Mouse (Mus musculus) testis, adult 2 months (tissue): ENCODE results near the gene Ldlrad2. TPM values are rescaled to one million over a fixed set of nuclear protein-coding genes. Genes with fewer than 3 reads are reported as not detected.
A peak's percentile ranks its signal among the peaks of the same experiment; 100 is the strongest.

Source experiments
- H3K27ac ChIP-seq: fragments of 200-500 bp; 2 replicates; pipeline ENCODE4 v1.5.1; 2012; ENCODE audit warnings: low read depth, low read length; ENCODE audit not compliant: control insufficient read depth, insufficient read depth
- H3K27me3 ChIP-seq: fragments of 200-500 bp; 2 replicates; pipeline ENCODE4 v1.6.1; 2012; ENCODE audit warnings: mild to moderate bottlenecking, low read length, moderate library complexity; ENCODE audit not compliant: control insufficient read depth, insufficient read depth
- H3K36me3 ChIP-seq: fragments of 200-500 bp; 2 replicates; pipeline ENCODE4 v1.6.1; 2012; ENCODE audit warnings: mild to moderate bottlenecking, low read length; ENCODE audit not compliant: control insufficient read depth, insufficient read depth
- H3K4me1 ChIP-seq: fragments of 200-500 bp; 2 replicates; pipeline ENCODE4 v1.6.1; 2012; ENCODE audit warnings: low read length; ENCODE audit not compliant: control insufficient read depth, insufficient read depth
- H3K4me3 ChIP-seq: fragments of 200-500 bp; 2 replicates; pipeline ENCODE4 v1.5.1; 2012; ENCODE audit warnings: low read depth, mild to moderate bottlenecking, low read length, moderate library complexity, mixed read lengths; ENCODE audit not compliant: control insufficient read depth
- CTCF ChIP-seq: fragments of 200-500 bp; IDR thresholded peaks from 2 replicates; pipeline ENCODE4 v1.5.1; 2012; ENCODE audit warnings: low read depth, mild to moderate bottlenecking, inconsistent platforms, low read length, moderate library complexity; ENCODE audit not compliant: control insufficient read depth, insufficient read depth, insufficient replicate concordance
- POLR2A ChIP-seq: fragments of 200-500 bp; IDR thresholded peaks from 2 replicates; pipeline ENCODE4 v1.6.1; 2012; ENCODE audit warnings: low read depth, mild to moderate bottlenecking, inconsistent platforms, low read length, moderate library complexity; ENCODE audit not compliant: control insufficient read depth
- polyA plus RNA-seq: library from polyadenylated mRNA; depleted of rRNA; stranded (reverse); fragments of >200 nt; gene quantifications from 2 replicates; pipeline ENCODE4 v1.2.3, GENCODE M21; 2012; rRNA removed

The Ldlrad2 gene
- polyA plus RNA-seq, 1 experiment, result 0.86 TPM

GRCm38 (mm10) chr4:137546003-137546525 lies 28.3 kb downstream of the Ldlrad2 start:
- Histone ChIP-seq H3K27ac (no peak overlapping the region), H3K4me1 (no peaks in the 10 kb centered on the region), H3K36me3 (no peaks in the 10 kb centered on the region), H3K4me3 (no peak overlapping the region), H3K27me3 (no peaks in the 10 kb centered on the region)
- TF ChIP-seq CTCF (peak; percentile 60; the same call in 1 of the 2 replicates), POLR2A (no peak)

- TF ChIP-seq CTCF (no peak), POLR2A (no peak)
- Histone ChIP-seq H3K27me3 (no peaks in the 10 kb centered on the region), H3K36me3 (no peaks in the 10 kb centered on the region)
Observed at GRCm38 (mm10) chr4:137545568-137545967, 28.8 kb downstream of the Ldlrad2 start.

GRCm38 (mm10) chr4:137542968-137543367 lies 31.4 kb downstream of the Ldlrad2 start:
- Histone ChIP-seq H3K27me3 (no peaks in the 10 kb centered on the region), H3K36me3 (no peaks in the 10 kb centered on the region), H3K4me3 (no peak overlapping the region), H3K27ac (no peak overlapping the region), H3K4me1 (no peaks in the 10 kb centered on the region; the same call in 1 of the 2 replicates)
- no peak for TF ChIP-seq CTCF
- no peak for TF ChIP-seq POLR2A

More at GRCm38 (mm10) chr4:137545568-137545967, 28.8 kb downstream of the Ldlrad2 start:
- no peaks in the 10 kb centered on the region; the same call in 1 of the 2 replicates for H3K4me1 ChIP-seq
- no peak overlapping the region for H3K27ac ChIP-seq
- no peak overlapping the region for H3K4me3 ChIP-seq

GRCm38 (mm10) chr4:137540356-137540755 lies 34.0 kb downstream of the Ldlrad2 start:
- no peaks in the 10 kb centered on the region for H3K27me3 ChIP-seq
- no peak for TF ChIP-seq POLR2A
- TF ChIP-seq CTCF, result no peak
- no peak overlapping the region for H3K27ac ChIP-seq
- no peaks in the 10 kb centered on the region; the same call in 1 of the 2 replicates for H3K4me1 ChIP-seq
- no peaks in the 10 kb centered on the region for H3K36me3 ChIP-seq
- H3K4me3 ChIP-seq, result no peak overlapping the region

- H3K27ac ChIP-seq, result no peak overlapping the region
- H3K36me3 ChIP-seq, result no peaks in the 10 kb centered on the region
- no peak overlapping the region for H3K4me3 ChIP-seq
- H3K4me1 ChIP-seq, result no peaks in the 10 kb centered on the region
- no peaks in the 10 kb centered on the region for H3K27me3 ChIP-seq
- TF ChIP-seq POLR2A (no peak), CTCF (no peak)
Observed at GRCm38 (mm10) chr4:137527872-137528271, 46.5 kb downstream of the Ldlrad2 start.

- Histone ChIP-seq H3K27me3 (no peaks in the 10 kb centered on the region), H3K4me1 (no peaks in the 10 kb centered on the region), H3K4me3 (no peak overlapping the region), H3K27ac (no peak overlapping the region), H3K36me3 (no peaks in the 10 kb centered on the region)
- no peak for TF ChIP-seq CTCF
- no peak for TF ChIP-seq POLR2A
Observed at GRCm38 (mm10) chr4:137527368-137527767, 47.0 kb downstream of the Ldlrad2 start.

- no peaks in the 10 kb centered on the region for H3K36me3 ChIP-seq
- no peaks in the 10 kb centered on the region for H3K27me3 ChIP-seq
- H3K4me1 ChIP-seq, result no peaks in the 10 kb centered on the region
- TF ChIP-seq POLR2A, result no peak
- TF ChIP-seq CTCF, result no peak
- H3K4me3 ChIP-seq, result no peak overlapping the region
- H3K27ac ChIP-seq, result no peak overlapping the region
Observed at GRCm38 (mm10) chr4:137525426-137525825, 48.9 kb downstream of the Ldlrad2 start.

Other genes with a start within 250 kb of the Ldlrad2 start
- 27.0 and 35.4 TPM in 2 replicates for gene Cdc42, start 216.8 kb downstream of the Ldlrad2 start, polyA plus RNA-seq
- gene Cela3a, start 164.8 kb downstream of the Ldlrad2 start, polyA plus RNA-seq, result not detected in 2 replicates
- 2.8 and 3.3 TPM in 2 replicates for gene Cela3b, start 144.0 kb downstream of the Ldlrad2 start, polyA plus RNA-seq
- gene 1700013G24Rik, start 121.3 kb downstream of the Ldlrad2 start, polyA plus RNA-seq, result 1,386 and 1,446 TPM in 2 replicates
- 6.0 and 7.4 TPM in 2 replicates for gene Hspg2, start 105.8 kb downstream of the Ldlrad2 start, polyA plus RNA-seq
- 39.6 and 42.1 TPM in 2 replicates for gene Usp48, start 19.2 kb upstream of the Ldlrad2 start, polyA plus RNA-seq
- 20.8 and 27.9 TPM in 2 replicates for gene Rap1gap, start 90.2 kb upstream of the Ldlrad2 start, polyA plus RNA-seq
- 7.2 and 8.2 TPM in 2 replicates for gene Alpl, start 221.8 kb upstream of the Ldlrad2 start, polyA plus RNA-seq